Mouse (Mus musculus) stomach, embryonic 16.5 days (tissue): ENCODE measurements around the gene Zfp952. TPM values are rescaled to one million over a fixed set of nuclear protein-coding genes. Genes with fewer than 3 reads are reported as not detected.

Experiments used
- ATAC-seq: fragments of 200-750 bp; cut with Nextera tagmentation; 2 replicates; pipeline ENCODE4 v1.8.0; 2017; ENCODE audit warnings: moderate number of reproducible peaks, moderate TSS enrichment; ENCODE audit not compliant: insufficient read depth, low FRiP score
- H3K27ac ChIP-seq: fragments of 300-500 bp; sonication (generic); 2 replicates; pipeline ENCODE4 v1.5.1; 2014; ENCODE audit warnings: low read length
- H3K27me3 ChIP-seq: fragments of 300-500 bp; sonication (generic); 2 replicates; pipeline ENCODE4 v1.6.1; 2014; ENCODE audit warnings: low read length, control low read depth, mixed read lengths; ENCODE audit not compliant: control insufficient read depth, insufficient read depth
- H3K36me3 ChIP-seq: fragments of 300-500 bp; sonication (generic); 2 replicates; pipeline ENCODE4 v1.6.1; 2014; ENCODE audit warnings: low read length; ENCODE audit not compliant: control insufficient read depth, insufficient read depth
- H3K4me1 ChIP-seq: fragments of 300-500 bp; sonication (generic); 2 replicates; pipeline ENCODE4 v1.6.1; 2014; ENCODE audit warnings: low read length, control low read depth, mixed read lengths; ENCODE audit not compliant: control insufficient read depth, insufficient read depth
- H3K4me2 ChIP-seq: fragments of 300-500 bp; sonication (generic); 2 replicates; pipeline ENCODE4 v1.6.1; 2014; ENCODE audit warnings: low read depth, low read length, mixed read lengths
- H3K4me3 ChIP-seq: fragments of 300-500 bp; sonication (generic); replicated peaks from 2 replicates; pipeline ENCODE4 v1.5.1; 2014; ENCODE audit warnings: mild to moderate bottlenecking, low read length
- H3K9ac ChIP-seq: fragments of 300-500 bp; sonication (generic); 2 replicates; pipeline ENCODE4 v1.6.1; 2014; ENCODE audit warnings: low read length
- H3K9me3 ChIP-seq: fragments of 300-500 bp; sonication (generic); replicated peaks from 2 replicates; pipeline ENCODE4 v1.6.1; 2016; ENCODE audit warnings: low read length, control low read depth; ENCODE audit not compliant: control insufficient read depth
- WGBS: fragments of 180-500 bp; shearing (Covaris S2); extraction: QIAGEN DNeasy Blood & Tissue Kit; methylation state at CpG from one replicate; pipeline ENCODE4 v1.1.7; 2014; 5-methylcytosine and 5-hydroxymethylcytosine counted together
- polyA plus RNA-seq: library from polyadenylated mRNA; unstranded; fragments of >200 nt; fragmentation: Nextera tagmentation; extraction: Ambion mirVana; gene quantifications from 2 replicates; pipeline ENCODE4 v1.2.1, GENCODE M21; 2015

Zfp952 gene
- polyA plus RNA-seq = 11.1 and 11.8 TPM in 2 replicates

GRCm38 (mm10) chr17:32992699-32993474, at the start of gene Zfp952:
Zfp952 (plus strand) TSS chr17:32993129.
- Histone ChIP-seq H3K36me3 (peaks cover 6% of the 10 kb centered on the region), H3K27ac (peak within 1 kb of the TSS; percentile 81), H3K9me3 (no peaks in the 10 kb centered on the region), H3K4me2 (peak within 1 kb of the TSS; percentile 86), H3K27me3 (no peaks in the 10 kb centered on the region), H3K4me1 (peaks cover 6% of the 10 kb centered on the region), H3K4me3 (peak within 1 kb of the TSS; percentile 76), H3K9ac (peak within 1 kb of the TSS; percentile 83)
- peak; percentile 93 for ATAC-seq
- WGBS = 2% methylated on average over 21 of the region's 21 CpGs

DNA sequence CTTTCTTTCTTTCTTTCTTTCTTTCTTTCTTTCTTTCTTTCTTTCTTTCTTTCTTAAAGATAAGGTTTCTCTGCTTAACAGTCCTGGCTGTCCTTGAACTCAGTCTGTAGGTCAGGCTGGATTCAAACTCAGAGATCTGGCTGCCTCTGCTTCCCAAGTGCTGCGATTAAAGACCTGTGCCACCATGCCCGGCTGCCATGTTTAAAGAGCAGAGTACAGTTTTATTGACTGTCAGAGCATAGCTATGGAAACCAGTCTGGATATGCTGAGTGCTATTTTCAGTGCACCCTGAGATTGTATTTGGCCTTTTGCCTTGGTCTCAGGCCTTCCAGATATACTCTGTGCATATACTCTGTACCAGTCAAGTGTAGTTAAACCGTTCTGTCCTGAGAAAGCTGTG, 49.3 kb upstream of the Zfp952 start:
- H3K27me3 ChIP-seq = no peaks in the 10 kb centered on the region
- no peak for ATAC-seq
- peaks cover 11% of the 10 kb centered on the region for H3K4me1 ChIP-seq
- no peak overlapping the region for H3K4me2 ChIP-seq
- H3K27ac ChIP-seq = no peak overlapping the region
- H3K9ac ChIP-seq = no peak overlapping the region
- no peaks in the 10 kb centered on the region for H3K36me3 ChIP-seq
- no peaks in the 10 kb centered on the region for H3K9me3 ChIP-seq
- WGBS = 88% methylated on average over 3 of the region's 3 CpGs
- H3K4me3 ChIP-seq = no peak overlapping the region

GRCm38 (mm10) chr17:32944402-32945035, 48.4 kb upstream of the Zfp952 start:
- no peak overlapping the region for H3K4me3 ChIP-seq
- H3K4me1 ChIP-seq = peaks cover 11% of the 10 kb centered on the region
- ATAC-seq = no peak
- 78% methylated on average over 3 of the region's 3 CpGs for WGBS
- no peak overlapping the region for H3K27ac ChIP-seq
- H3K9ac ChIP-seq = no peak overlapping the region
- no peaks in the 10 kb centered on the region for H3K9me3 ChIP-seq
- H3K4me2 ChIP-seq = no peak overlapping the region
- no peaks in the 10 kb centered on the region for H3K36me3 ChIP-seq
- no peaks in the 10 kb centered on the region for H3K27me3 ChIP-seq

- no peaks in the 10 kb centered on the region for H3K9me3 ChIP-seq
- no peaks in the 10 kb centered on the region for H3K36me3 ChIP-seq
- WGBS = 46% methylated on average over 9 of the region's 9 CpGs
- peak overlapping the region; percentile 75 for H3K4me3 ChIP-seq
- H3K4me1 ChIP-seq = peaks cover 11% of the 10 kb centered on the region
- peak overlapping the region; percentile 82 for H3K9ac ChIP-seq
- peak overlapping the region; percentile 87 for H3K27ac ChIP-seq
- peak overlapping the region; percentile 95 for H3K4me2 ChIP-seq
- ATAC-seq = no peak
- no peaks in the 10 kb centered on the region for H3K27me3 ChIP-seq
These were observed 46.2 kb upstream of the Zfp952 start for GRCm38 (mm10) chr17:32946716-32947115.

DNA sequence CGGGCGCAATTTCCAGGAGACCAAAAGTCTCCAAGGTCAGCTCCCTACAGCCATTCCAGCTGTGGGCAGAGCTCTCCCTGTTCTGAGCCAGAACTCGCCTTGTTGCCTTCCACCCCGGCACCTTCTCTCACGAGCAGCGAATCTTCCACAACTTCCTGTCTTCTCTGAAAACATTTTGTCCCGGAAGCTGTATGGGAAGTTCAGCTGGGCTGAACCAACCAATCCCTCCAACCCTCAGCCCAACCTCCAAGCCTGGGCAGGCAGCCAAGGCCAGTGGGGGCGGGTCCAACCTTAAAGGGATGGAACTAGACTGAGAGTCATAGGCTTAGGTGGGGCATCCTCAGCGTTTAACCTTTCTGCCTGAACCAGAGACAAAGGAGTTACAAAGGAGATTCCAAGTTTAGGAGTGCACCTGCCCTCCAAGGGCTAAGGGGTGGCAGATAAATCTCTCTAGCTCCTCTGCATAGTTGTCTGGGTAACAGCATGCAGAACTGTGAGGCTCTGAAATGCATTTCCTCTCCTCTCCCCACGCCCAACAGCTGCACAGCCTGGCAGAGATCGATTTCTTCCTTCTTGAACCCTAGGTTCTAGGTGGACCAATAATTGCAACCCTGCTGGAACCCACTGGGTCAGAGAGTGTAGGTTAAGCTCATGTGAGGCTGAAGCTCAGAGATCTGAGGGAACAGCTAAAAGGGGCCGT, 45.6 kb upstream of the Zfp952 start, which contains the start of gene Cyp4f13:
Gene Cyp4f13 (minus strand): TSS at position 188 of the 700 bp plus-strand sequence.
- H3K4me2 ChIP-seq = peak within 1 kb of the TSS; percentile 95
- H3K36me3 ChIP-seq = no peaks in the 10 kb centered on the region
- H3K27ac ChIP-seq = peak within 1 kb of the TSS; percentile 87
- no peaks in the 10 kb centered on the region for H3K27me3 ChIP-seq
- no peaks in the 10 kb centered on the region for H3K9me3 ChIP-seq
- H3K4me3 ChIP-seq = peak within 1 kb of the TSS; percentile 75
- H3K9ac ChIP-seq = peak within 1 kb of the TSS; percentile 82
- H3K4me1 ChIP-seq = peaks cover 11% of the 10 kb centered on the region
- WGBS = 12% methylated on average over 12 of the region's 12 CpGs
- ATAC-seq = peak; percentile 97

DNA sequence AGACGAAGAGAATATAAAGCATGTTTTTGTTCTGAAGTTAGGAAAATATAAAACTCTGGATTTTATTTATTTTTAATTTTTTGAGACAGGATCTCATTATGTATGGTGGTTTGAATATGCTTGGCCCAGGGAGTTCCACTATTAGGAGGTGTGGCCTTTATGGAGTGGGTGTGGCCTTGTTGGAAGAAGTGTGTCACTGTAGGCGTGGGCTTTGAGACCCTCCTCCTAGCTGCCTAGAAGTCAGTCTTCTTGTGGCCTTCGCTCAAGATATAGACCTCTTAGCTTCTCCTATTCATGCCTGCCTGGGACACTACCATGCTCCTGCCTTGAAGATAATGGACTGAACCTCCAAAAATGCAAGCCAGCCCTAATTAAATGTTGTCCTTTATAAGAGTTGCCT, 42.8 kb upstream of the Zfp952 start:
- no peak overlapping the region for H3K27ac ChIP-seq
- H3K4me3 ChIP-seq = no peak overlapping the region
- no peak for ATAC-seq

DNA sequence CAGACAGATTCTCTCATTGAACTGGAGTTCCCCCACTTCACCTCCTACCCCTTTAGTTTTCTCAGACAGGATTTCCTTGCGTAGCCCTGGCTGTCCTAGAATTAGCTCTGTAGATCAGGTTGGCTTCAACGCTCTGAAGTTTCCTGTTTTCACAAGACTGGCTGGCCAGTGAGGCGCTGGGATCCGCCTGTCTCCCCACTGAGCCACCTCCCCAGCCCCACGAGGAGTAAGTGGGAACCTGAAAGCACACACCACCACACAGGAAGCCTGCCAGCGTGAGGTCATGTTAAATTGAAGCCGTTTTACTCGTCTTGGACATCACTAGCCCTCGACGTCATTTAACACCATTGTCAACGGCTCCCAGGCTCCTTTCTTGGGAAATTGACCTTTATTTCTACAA, 41.9 kb upstream of the Zfp952 start:
- Histone ChIP-seq H3K9ac (no peak overlapping the region), H3K4me1 (peaks cover 11% of the 10 kb centered on the region), H3K36me3 (no peaks in the 10 kb centered on the region), H3K27ac (no peak overlapping the region), H3K4me2 (no peak overlapping the region), H3K4me3 (no peak overlapping the region), H3K9me3 (no peaks in the 10 kb centered on the region), H3K27me3 (no peaks in the 10 kb centered on the region)
- ATAC-seq = no peak
- WGBS = 78% methylated on average over 11 of the region's 11 CpGs

More for the DNA sequence above, 42.8 kb upstream of the Zfp952 start:
- peaks cover 11% of the 10 kb centered on the region for H3K4me1 ChIP-seq
- H3K4me2 ChIP-seq = no peak overlapping the region
- H3K9me3 ChIP-seq = no peaks in the 10 kb centered on the region
- no peaks in the 10 kb centered on the region for H3K27me3 ChIP-seq
- no peaks in the 10 kb centered on the region for H3K36me3 ChIP-seq
- no peak overlapping the region for H3K9ac ChIP-seq
- 85% methylated on average over 3 of the region's 3 CpGs for WGBS

- Histone ChIP-seq H3K27me3 (no peaks in the 10 kb centered on the region), H3K4me2 (no peak overlapping the region), H3K36me3 (no peaks in the 10 kb centered on the region), H3K27ac (no peak overlapping the region), H3K9ac (no peak overlapping the region), H3K4me3 (no peak overlapping the region), H3K9me3 (no peaks in the 10 kb centered on the region), H3K4me1 (peaks cover 8% of the 10 kb centered on the region)
- no peak for ATAC-seq
- 27% methylated on average over 16 of the region's 16 CpGs for WGBS
These were observed 41.5 kb upstream of the Zfp952 start for GRCm38 (mm10) chr17:32951441-32951840.

DNA sequence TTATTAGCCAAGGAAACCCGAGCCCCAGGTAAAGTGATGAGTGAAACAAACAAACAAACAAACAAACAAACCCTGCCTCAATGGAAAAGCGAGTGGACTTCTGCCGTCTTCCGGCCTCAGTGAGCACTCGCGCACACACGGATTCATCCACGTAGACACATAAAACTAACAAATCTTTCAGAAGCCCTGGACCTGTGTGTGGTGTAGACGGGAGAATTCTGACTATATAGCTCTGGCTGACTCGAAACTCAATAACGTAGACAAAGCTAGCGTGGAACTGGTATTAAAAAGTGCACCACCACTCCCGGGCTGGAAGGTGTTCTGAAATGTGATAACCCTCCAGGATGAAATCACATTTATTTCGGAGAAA, 27.7 kb upstream of the Zfp952 start:
- Histone ChIP-seq H3K9ac (peak overlapping the region; percentile 89), H3K4me1 (peaks cover 15% of the 10 kb centered on the region), H3K27ac (peak overlapping the region; percentile 96), H3K27me3 (no peaks in the 10 kb centered on the region), H3K36me3 (no peaks in the 10 kb centered on the region), H3K9me3 (no peaks in the 10 kb centered on the region), H3K4me2 (peak overlapping the region; percentile 90), H3K4me3 (peak overlapping the region; percentile 88)
- ATAC-seq = peak; percentile 56
- 0% methylated on average over 14 of the region's 14 CpGs for WGBS
